Mouse (Mus musculus): ENCODE results near the gene Serpina1e. TPM values are rescaled to one million over a fixed set of nuclear protein-coding genes. Genes with fewer than 3 reads are reported as not detected.
A peak's percentile ranks its signal among the peaks of the same experiment; 100 is the strongest.

Serpina1e gene
- polyA plus RNA-seq, 1 experiment from 2014 or later: not detected

DNA sequence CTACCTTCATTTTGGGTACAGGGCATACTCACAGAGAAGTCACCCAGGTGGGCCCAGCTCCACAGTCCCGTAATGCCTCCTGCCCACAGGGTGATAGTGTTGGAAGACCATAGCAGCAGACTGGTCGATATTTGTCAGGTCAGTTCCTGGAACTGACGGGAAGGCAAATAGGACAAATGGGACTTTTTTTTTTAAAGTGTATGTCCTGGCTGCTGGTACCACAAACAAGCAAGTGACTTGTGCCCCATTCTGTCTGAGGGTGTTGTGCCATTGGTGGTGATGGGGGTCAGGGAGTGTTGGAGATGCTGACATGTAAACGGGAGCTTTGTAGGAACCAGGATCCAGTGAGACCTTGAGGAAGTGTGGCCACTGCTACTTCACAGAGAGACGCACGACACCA, 31.1 kb upstream of the Serpina1e start, which contains the start of gene Serpina11:
TSS of gene Serpina11 (minus strand) at position 101 of the 400 bp plus-strand sequence.
- DNase-seq (ENCODE audit: low spot score) (no peak), ATAC-seq (ENCODE audit: low FRiP score) (no peak)
- Histone ChIP-seq H3K4me1 (replicated peaks; ENCODE audit: control insufficient read depth, insufficient read depth, low read length) (no peaks in the 10 kb centered on the region), H3K27ac (ENCODE audit: low read depth, low read length) (no peak within 1 kb of the TSS), H3K4me3 (ENCODE audit: low read depth, low read length) (no peak within 1 kb of the TSS), H3K9me3 (ENCODE audit: control insufficient read depth, low read length) (no peaks in the 10 kb centered on the region), H3K27me3 (ENCODE audit: control insufficient read depth, insufficient read depth, low read length) (no peaks in the 10 kb centered on the region), H3K36me3 (ENCODE audit: control insufficient read depth, insufficient read depth, low read length) (no peaks in the 10 kb centered on the region), H3K9ac (ENCODE audit: low read depth, low read length) (no peak within 1 kb of the TSS), H3K4me2 (replicated peaks; ENCODE audit: low read depth, low read length) (no peak within 1 kb of the TSS)
- 93% methylated on average over 6 of the region's 6 CpGs for WGBS

DNA sequence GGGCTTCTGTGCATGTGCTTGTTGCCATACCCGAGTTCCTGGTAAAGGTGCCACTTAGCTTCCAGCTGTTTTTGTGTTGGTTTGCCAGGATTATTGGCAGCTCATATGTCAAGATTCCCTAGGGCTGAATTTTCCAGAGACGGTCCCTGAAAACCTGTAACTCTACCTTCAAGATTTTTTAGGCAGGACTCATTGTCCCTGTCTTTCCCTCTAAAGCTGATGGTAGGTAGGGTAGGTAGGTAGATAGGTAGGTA, 30.7 kb upstream of the Serpina1e start:
- ATAC-seq (ENCODE audit: low FRiP score): no peak
- DNase-seq (ENCODE audit: low spot score): no peak

DNA sequence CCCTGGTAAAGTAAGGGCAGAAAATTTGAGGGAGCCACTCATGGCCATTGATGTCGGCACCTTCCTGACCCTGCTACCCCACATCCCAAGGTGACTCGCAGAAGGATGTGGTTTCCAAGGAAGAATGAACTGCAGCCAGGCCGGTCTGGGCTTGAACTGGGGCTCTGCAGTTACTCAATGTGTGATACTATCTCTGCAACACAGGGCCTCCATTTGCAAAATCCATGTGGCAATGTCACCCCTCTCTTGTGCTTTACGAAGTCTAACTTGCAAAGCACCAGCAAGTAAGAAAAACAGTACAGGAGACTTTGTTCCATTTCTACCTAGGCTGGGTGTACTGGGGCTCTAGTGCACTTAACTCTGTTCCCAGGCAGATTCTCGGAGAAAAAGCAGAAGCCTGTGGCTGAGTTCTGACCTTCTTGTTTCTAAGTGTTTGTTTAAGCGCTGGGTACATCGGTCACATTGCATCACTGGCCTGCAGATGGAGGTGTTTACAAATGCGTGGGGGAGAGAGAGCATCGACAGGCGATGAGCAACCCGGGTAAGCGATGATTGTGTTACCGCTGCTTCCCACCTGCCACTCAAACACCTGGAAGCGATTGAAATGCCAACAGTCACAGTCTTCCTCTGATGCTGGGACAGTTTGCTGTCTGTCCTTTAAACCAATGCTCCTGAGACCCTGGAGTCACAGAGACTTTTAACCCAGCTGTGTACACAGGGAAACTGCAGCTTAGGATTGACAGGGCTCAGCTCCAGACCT, 30.2 kb upstream of the Serpina1e start:
- Histone ChIP-seq H3K4me1 (replicated peaks; ENCODE audit: control insufficient read depth, insufficient read depth, low read length) (no peaks in the 10 kb centered on the region), H3K27ac (ENCODE audit: low read depth, low read length) (no peak overlapping the region), H3K36me3 (ENCODE audit: control insufficient read depth, insufficient read depth, low read length) (no peaks in the 10 kb centered on the region), H3K9me3 (ENCODE audit: control insufficient read depth, low read length) (no peaks in the 10 kb centered on the region), H3K4me3 (ENCODE audit: low read depth, low read length) (no peak overlapping the region), H3K4me2 (replicated peaks; ENCODE audit: low read depth, low read length) (no peak overlapping the region), H3K27me3 (ENCODE audit: control insufficient read depth, insufficient read depth, low read length) (no peaks in the 10 kb centered on the region), H3K9ac (ENCODE audit: low read depth, low read length) (no peak overlapping the region)
- DNase-seq (ENCODE audit: low spot score) (no peak), ATAC-seq (ENCODE audit: low FRiP score) (no peak)
- 61% methylated on average over 14 of the region's 14 CpGs for WGBS

More for the DNA sequence above, 30.7 kb upstream of the Serpina1e start:
- Histone ChIP-seq H3K27ac (ENCODE audit: low read depth, low read length) (no peak overlapping the region), H3K4me3 (ENCODE audit: low read depth, low read length) (no peak overlapping the region), H3K36me3 (ENCODE audit: control insufficient read depth, insufficient read depth, low read length) (no peaks in the 10 kb centered on the region), H3K9me3 (ENCODE audit: control insufficient read depth, low read length) (no peaks in the 10 kb centered on the region), H3K9ac (ENCODE audit: low read depth, low read length) (no peak overlapping the region), H3K4me2 (replicated peaks; ENCODE audit: low read depth, low read length) (no peak overlapping the region), H3K4me1 (replicated peaks; ENCODE audit: control insufficient read depth, insufficient read depth, low read length) (no peaks in the 10 kb centered on the region), H3K27me3 (ENCODE audit: control insufficient read depth, insufficient read depth, low read length) (no peaks in the 10 kb centered on the region)
- 59% methylated on average over 2 of the region's 2 CpGs for WGBS

DNA sequence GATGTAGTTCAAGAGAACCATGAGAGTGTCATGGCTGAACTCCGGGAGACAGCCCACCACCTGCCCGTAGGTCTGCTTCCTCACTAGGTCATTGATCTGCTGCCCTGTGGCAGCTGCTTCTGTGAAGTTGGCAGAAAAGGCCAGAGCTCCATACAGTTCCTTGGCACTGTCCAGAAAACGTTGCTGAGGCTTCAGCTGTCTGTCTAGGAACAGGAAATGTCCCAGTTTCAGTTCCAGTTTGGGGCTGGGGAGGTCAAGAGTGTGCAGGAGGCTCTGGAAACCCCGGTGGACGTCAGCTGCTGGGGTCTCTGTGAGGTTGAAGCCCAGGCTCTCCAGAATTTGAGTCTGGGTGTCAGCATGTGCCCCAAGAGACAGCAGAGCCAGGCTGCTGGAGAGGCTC, 27.1 kb upstream of the Serpina1e start:
- no peak for ATAC-seq (ENCODE audit: low FRiP score)
- H3K27ac ChIP-seq (ENCODE audit: low read depth, low read length): no peak overlapping the region
- H3K27me3 ChIP-seq (ENCODE audit: control insufficient read depth, insufficient read depth, low read length): no peaks in the 10 kb centered on the region
- 70% methylated on average over 5 of the region's 5 CpGs for WGBS
- H3K9ac ChIP-seq (ENCODE audit: low read depth, low read length): no peak overlapping the region
- H3K36me3 ChIP-seq (ENCODE audit: control insufficient read depth, insufficient read depth, low read length): no peaks in the 10 kb centered on the region
- no peaks in the 10 kb centered on the region for H3K9me3 ChIP-seq (ENCODE audit: control insufficient read depth, low read length)
- H3K4me2 ChIP-seq (replicated peaks; ENCODE audit: low read depth, low read length): no peak overlapping the region
- no peak for DNase-seq (ENCODE audit: low spot score)
- no peaks in the 10 kb centered on the region for H3K4me1 ChIP-seq (replicated peaks; ENCODE audit: control insufficient read depth, insufficient read depth, low read length)
- H3K4me3 ChIP-seq (ENCODE audit: low read depth, low read length): no peak overlapping the region

DNA sequence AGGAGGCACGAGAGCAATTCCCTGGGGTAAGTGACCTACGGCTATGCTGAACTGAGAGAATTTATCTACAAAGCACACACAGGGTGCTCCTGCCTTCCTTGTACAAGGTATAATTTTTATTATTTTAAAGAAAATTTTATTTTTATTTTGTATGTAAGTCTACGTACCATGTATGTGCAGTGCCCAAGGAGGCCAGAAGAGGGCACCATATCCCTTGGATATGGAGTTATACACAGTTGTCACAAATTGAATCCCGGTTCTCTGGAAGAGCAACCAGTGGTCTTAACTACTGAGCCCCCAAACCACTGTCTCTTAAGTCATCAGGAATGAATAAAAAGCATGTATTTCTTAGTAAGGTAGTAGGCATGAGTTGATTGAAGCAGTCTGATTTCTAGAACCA, 26.2 kb upstream of the Serpina1e start:
- WGBS: 63% methylated on average over 4 of the region's 4 CpGs

DNA sequence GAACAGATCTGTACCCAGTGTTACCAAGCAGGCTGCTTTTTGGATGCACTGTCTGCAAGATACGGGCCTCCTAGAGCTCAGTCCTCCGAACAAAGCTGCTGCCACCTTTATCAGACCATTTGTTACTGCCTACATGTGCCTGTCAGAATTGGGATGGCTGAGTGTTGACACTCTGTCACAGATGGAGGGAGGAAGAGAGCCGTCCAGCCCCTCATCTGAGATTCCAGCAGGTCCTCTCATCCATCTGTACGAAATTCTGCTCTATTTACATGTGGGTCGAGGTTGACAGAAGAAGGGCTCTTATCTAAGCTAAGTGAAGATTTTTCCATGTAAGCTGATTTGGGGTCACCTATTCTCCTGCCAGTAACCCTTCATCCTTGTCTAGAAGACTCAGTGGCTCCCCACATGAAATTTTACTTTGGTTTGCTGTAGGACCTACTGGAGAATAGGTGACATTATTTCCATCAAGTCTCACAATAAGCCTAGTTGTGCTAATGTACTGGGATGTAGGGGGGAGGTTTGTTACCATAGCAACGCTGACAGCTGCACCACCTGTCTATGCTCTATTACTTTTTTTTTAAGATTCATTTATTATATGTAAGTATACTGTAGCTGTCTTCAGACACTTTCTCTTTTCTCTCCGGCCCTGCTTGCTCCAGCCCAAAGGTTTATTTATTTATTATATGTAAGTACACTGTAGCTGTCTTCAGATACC, 23.0 kb upstream of the Serpina1e start:
- Histone ChIP-seq H3K4me3 (ENCODE audit: low read depth, low read length) (no peak overlapping the region), H3K4me1 (replicated peaks; ENCODE audit: control insufficient read depth, insufficient read depth, low read length) (no peaks in the 10 kb centered on the region), H3K4me2 (replicated peaks; ENCODE audit: low read depth, low read length) (no peak overlapping the region), H3K36me3 (ENCODE audit: control insufficient read depth, insufficient read depth, low read length) (no peaks in the 10 kb centered on the region), H3K9ac (ENCODE audit: low read depth, low read length) (no peak overlapping the region), H3K27me3 (ENCODE audit: control insufficient read depth, insufficient read depth, low read length) (no peaks in the 10 kb centered on the region), H3K27ac (ENCODE audit: low read depth, low read length) (no peak overlapping the region), H3K9me3 (ENCODE audit: control insufficient read depth, low read length) (no peaks in the 10 kb centered on the region)
- WGBS: 78% methylated on average over 7 of the region's 7 CpGs
- no peak for DNase-seq (ENCODE audit: low spot score)
- no peak for ATAC-seq (ENCODE audit: low FRiP score)

More for the DNA sequence above, 26.2 kb upstream of the Serpina1e start:
- H3K4me2 ChIP-seq (replicated peaks; ENCODE audit: low read depth, low read length): no peak overlapping the region
- no peak for ATAC-seq (ENCODE audit: low FRiP score)
- H3K27me3 ChIP-seq (ENCODE audit: control insufficient read depth, insufficient read depth, low read length): no peaks in the 10 kb centered on the region
- no peaks in the 10 kb centered on the region for H3K4me1 ChIP-seq (replicated peaks; ENCODE audit: control insufficient read depth, insufficient read depth, low read length)
- DNase-seq (ENCODE audit: low spot score): peak; percentile 65
- no peak overlapping the region for H3K9ac ChIP-seq (ENCODE audit: low read depth, low read length)
- H3K4me3 ChIP-seq (ENCODE audit: low read depth, low read length): no peak overlapping the region
- no peaks in the 10 kb centered on the region for H3K36me3 ChIP-seq (ENCODE audit: control insufficient read depth, insufficient read depth, low read length)
- no peak overlapping the region for H3K27ac ChIP-seq (ENCODE audit: low read depth, low read length)
- no peaks in the 10 kb centered on the region for H3K9me3 ChIP-seq (ENCODE audit: control insufficient read depth, low read length)

DNA sequence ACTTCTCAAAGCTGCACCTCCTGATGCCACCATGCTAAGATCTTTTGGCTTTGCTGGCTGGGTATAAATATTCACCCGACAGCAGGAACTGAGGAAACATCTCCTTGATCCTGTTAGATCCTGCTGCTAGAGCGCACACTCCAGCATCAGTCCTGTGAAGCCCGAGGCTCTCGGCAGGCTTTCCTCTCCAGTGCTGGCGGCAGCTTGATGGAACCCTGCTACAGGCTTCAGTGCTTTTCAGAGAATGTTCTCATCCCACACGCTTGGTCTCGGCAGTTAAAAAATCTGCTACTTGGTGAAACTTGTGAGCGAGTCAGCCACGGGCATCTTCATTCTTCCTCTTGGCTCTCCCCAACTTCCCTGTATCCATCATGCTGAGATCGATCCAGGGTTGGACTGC, 19.5 kb upstream of the Serpina1e start:
- H3K4me3 ChIP-seq (ENCODE audit: low read depth, low read length): no peak overlapping the region

DNA sequence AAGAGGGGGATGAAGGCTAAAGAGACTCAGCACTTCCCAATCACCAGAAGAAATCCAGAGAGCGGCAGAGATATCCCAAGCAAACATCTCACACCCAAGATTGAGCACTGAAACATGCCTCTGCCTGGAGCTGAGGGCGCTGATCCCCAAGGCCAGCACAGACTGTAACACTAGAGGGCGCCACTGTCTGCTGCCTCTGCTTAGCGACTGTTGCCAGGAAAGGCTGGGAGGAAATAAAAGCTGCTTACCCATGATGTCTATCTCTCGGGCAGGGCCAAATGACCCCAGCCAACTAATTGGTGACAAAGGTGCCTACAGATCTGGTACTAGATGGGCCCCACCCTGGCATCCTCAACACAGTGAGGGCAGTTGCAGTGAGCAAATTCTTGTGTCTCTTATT, 19.1 kb upstream of the Serpina1e start:
- DNase-seq (ENCODE audit: low spot score): peak; percentile 49
- no peak overlapping the region for H3K4me2 ChIP-seq (replicated peaks; ENCODE audit: low read depth, low read length)
- H3K9me3 ChIP-seq (ENCODE audit: control insufficient read depth, low read length): no peaks in the 10 kb centered on the region
- no peaks in the 10 kb centered on the region for H3K27me3 ChIP-seq (ENCODE audit: control insufficient read depth, insufficient read depth, low read length)
- no peak for ATAC-seq (ENCODE audit: low FRiP score)
- WGBS: 35% methylated on average over 5 of the region's 5 CpGs
- H3K4me1 ChIP-seq (replicated peaks; ENCODE audit: control insufficient read depth, insufficient read depth, low read length): no peaks in the 10 kb centered on the region
- H3K27ac ChIP-seq (ENCODE audit: low read depth, low read length): no peak overlapping the region
- no peaks in the 10 kb centered on the region for H3K36me3 ChIP-seq (ENCODE audit: control insufficient read depth, insufficient read depth, low read length)
- H3K4me3 ChIP-seq (ENCODE audit: low read depth, low read length): no peak overlapping the region
- H3K9ac ChIP-seq (ENCODE audit: low read depth, low read length): no peak overlapping the region

More for the DNA sequence above, 19.5 kb upstream of the Serpina1e start:
- WGBS: 89% methylated on average over 10 of the region's 10 CpGs
- no peak overlapping the region for H3K27ac ChIP-seq (ENCODE audit: low read depth, low read length)
- no peaks in the 10 kb centered on the region for H3K36me3 ChIP-seq (ENCODE audit: control insufficient read depth, insufficient read depth, low read length)
- no peaks in the 10 kb centered on the region for H3K9me3 ChIP-seq (ENCODE audit: control insufficient read depth, low read length)
- no peak overlapping the region for H3K9ac ChIP-seq (ENCODE audit: low read depth, low read length)
- ATAC-seq (ENCODE audit: low FRiP score) (no peak), DNase-seq (ENCODE audit: low spot score) (no peak)
- no peak overlapping the region for H3K4me2 ChIP-seq (replicated peaks; ENCODE audit: low read depth, low read length)
- no peaks in the 10 kb centered on the region for H3K4me1 ChIP-seq (replicated peaks; ENCODE audit: control insufficient read depth, insufficient read depth, low read length)
- H3K27me3 ChIP-seq (ENCODE audit: control insufficient read depth, insufficient read depth, low read length): no peaks in the 10 kb centered on the region

DNA sequence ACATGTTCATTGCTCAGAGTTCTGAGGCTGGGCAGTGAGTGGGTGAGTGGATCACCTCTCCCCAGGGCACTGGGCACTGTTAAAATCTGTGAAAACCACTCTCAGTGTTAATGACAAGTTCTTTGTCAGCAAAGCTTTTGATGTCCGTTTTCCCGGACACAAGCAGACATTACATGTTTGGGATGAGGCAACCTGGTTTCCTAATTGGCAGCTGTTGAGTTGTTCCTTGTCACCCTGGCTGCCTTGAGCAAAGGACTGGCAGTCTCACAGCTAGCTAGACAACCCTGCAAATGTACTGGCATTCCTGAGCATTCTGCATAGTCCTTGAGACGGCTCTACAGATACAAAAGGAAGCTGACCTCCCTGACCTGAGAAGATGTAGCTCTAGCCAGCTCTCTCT, 18.3 kb upstream of the Serpina1e start:
- no peak overlapping the region for H3K9ac ChIP-seq (ENCODE audit: low read depth, low read length)
- H3K27ac ChIP-seq (ENCODE audit: low read depth, low read length): no peak overlapping the region
- H3K9me3 ChIP-seq (ENCODE audit: control insufficient read depth, low read length): no peaks in the 10 kb centered on the region
- H3K27me3 ChIP-seq (ENCODE audit: control insufficient read depth, insufficient read depth, low read length): no peaks in the 10 kb centered on the region
- 46% methylated on average over 3 of the region's 3 CpGs for WGBS
- no peaks in the 10 kb centered on the region for H3K4me1 ChIP-seq (replicated peaks; ENCODE audit: control insufficient read depth, insufficient read depth, low read length)
- ATAC-seq (ENCODE audit: low FRiP score): no peak
- H3K4me2 ChIP-seq (replicated peaks; ENCODE audit: low read depth, low read length): no peak overlapping the region
- H3K4me3 ChIP-seq (ENCODE audit: low read depth, low read length): no peak overlapping the region
- no peak for DNase-seq (ENCODE audit: low spot score)
- no peaks in the 10 kb centered on the region for H3K36me3 ChIP-seq (ENCODE audit: control insufficient read depth, insufficient read depth, low read length)
